Mouse (Mus musculus): ENCODE results near the gene Sox13.

Sox13 gene

DNA sequence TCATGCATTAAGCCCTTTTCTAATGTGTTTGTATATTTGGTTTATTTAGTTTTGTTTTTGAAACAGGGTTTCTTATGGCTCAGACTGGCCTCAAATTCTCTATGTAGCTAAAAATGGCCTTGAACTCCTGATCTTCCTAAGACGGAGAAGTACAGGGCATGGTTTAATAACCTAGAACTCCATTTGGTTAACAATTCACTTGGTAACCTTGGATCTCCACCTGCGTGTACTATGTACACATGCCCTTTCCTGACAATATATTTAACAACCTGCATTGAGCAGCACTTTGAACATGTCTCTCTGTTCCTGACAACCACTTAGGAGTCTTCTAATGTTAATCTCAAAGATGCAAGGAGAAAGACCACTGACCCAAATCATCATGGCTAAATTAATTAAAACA is 7.0 kb upstream of the Sox13 start:
- no peak for DNase-seq (ENCODE audit: low read depth, low spot score)

- DNase-seq (ENCODE audit: low read depth, low spot score): no peak
Measured at GRCm38 (mm10) chr1:133424547-133425140, 467 bp upstream of the Sox13 start.

DNA sequence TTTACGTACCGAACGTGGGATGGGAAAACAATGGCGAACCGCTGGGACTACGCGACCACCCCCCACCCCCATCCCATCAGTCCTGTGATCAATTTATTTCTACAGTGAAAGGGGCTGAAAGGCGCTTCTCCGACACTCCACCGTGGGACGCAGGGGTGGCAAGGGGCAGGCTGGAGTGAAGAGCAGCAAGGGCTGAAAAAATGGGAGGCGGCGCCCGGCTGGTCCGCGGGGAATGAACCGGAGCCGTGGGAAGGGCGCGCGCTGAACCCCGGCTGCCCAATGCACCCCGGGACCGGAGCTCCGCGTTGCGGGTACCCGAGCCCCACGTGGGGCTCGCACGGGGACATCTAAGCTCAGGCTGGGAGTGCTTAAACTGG is 1.0 kb downstream of the Sox13 start:
- DNase-seq (ENCODE audit: low read depth, low spot score): no peak

DNA sequence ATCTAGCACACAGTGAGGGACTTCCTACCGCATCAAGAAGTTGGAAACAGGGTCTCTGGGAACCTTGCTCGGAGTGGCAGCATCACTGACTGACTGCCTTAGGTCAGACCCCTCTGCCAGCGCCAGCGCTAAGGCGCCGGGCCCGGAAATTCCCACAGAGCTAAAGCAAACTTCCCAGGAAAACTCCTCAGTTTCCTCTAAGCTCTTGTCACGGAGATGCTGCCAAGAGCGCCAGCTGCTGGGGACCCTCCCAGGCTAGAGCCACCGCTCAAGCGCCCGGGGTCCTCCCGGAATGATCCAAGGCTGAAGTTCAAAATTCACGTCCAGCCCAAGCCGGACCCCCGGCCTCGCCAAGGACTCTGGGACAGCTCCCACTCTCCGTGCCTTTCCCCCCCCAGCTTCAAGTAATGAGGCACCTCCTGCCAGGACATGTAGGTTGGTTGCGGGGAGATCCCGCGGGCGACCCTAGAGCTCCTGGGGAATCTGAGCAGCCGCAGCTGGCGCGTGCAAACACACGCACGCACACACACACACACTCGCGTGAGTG is 1.5 kb downstream of the Sox13 start:
- DNase-seq (ENCODE audit: low read depth, low spot score): no peak

- DNase-seq (ENCODE audit: low read depth, low spot score): no peak
Measured at GRCm38 (mm10) chr1:133421975-133422570, 2.1 kb downstream of the Sox13 start.

DNA sequence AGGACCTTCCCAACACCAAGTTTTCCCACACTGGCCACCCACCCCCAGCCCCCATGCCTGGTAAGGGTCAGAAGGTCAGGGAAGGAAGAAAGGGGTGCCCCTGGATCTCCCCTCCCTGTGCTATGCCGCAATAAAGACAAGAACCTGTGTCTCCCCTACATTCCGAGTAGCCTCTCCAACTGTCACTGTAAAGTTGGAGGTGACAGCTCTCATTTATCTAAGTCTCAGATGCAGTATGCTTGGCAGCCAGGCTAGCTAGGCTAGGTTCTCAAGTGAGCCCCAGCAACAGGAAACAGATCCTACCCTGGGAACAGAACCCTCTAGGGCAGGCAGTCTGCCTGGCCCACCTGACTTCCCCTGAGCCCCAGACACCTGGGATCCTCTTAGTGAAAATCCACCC is 3.1 kb downstream of the Sox13 start:
- DNase-seq (ENCODE audit: low read depth, low spot score): no peak

DNA sequence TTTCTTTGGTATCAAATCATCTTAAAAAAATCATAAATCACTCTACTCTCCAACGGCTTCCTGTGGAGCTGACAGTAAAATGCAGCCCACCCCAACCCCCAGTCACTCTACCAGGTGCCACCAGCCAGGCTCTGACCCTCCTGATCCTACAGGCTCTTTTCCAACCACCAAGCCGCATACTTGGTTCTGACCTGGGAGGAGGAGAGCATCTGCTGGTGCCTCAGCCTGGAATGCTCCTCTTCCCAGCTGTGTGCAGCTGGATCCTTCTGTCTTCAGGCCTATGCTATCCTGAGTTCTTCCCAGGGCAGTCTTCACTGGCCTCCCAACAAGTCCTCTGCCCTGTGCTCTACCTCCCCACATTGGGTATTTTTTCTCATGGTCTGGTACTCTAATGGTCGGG is 3.7 kb downstream of the Sox13 start:
- DNase-seq (ENCODE audit: low read depth, low spot score): no peak

GRCm38 (mm10) chr1:133419178-133419834 is 4.9 kb downstream of the Sox13 start:
- no peak for DNase-seq (ENCODE audit: low read depth, low spot score)

GRCm38 (mm10) chr1:133418164-133418800 is 5.9 kb downstream of the Sox13 start:
- DNase-seq (ENCODE audit: low read depth, low spot score): no peak

GRCm38 (mm10) chr1:133417539-133417938 is 6.6 kb downstream of the Sox13 start:
- no peak for DNase-seq (ENCODE audit: low read depth, low spot score)

- DNase-seq (ENCODE audit: low read depth, low spot score): no peak
Measured at GRCm38 (mm10) chr1:133417113-133417512, 7.1 kb downstream of the Sox13 start.

DNA sequence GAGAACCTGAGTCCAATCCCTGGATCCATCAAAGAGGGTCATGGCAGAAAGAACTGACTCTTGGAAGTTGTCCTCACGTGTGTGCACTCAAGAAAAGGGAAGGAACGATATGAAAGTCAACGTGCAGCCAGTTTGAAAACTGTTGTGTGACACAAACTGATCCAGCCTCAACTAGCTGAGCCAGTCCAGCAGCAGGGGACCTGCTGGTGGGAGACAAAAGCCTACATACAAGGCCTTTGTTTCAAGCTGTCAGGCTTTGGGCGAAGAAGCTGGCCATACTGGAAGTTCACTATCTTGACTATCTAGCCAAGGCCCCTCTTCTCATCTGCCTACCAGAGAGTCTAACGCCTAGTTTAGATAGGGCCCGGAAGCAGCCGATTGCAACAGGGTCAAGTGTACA is 7.7 kb downstream of the Sox13 start:
- no peak for DNase-seq (ENCODE audit: low read depth, low spot score)

GRCm38 (mm10) chr1:133415505-133415904 is 8.7 kb downstream of the Sox13 start:
- no peak for DNase-seq (ENCODE audit: low read depth, low spot score)

DNA sequence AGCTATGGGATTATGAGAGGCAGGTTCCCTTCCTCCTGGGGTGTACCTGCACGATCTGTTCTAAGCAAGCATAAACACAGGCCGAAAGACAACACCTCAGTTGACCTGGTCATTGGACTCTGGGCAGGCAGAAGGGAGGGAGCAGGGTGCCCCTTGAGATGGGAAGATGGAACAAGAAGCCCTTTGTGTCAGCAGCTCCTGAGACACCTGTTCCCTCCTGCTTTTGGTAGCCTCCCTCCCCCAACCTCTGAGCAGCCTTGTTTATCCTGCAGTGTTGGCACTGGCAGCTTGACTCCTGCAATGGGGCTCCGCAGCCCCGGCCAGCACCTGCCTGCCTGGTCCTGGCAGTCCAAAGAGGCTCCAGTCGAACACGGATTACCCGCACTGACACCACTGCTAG is 9.1 kb downstream of the Sox13 start:
- no peak for DNase-seq (ENCODE audit: low read depth, low spot score)

GRCm38 (mm10) chr1:133412941-133413340 is 11.2 kb downstream of the Sox13 start:
- no peak for DNase-seq (ENCODE audit: low read depth, low spot score)

DNA sequence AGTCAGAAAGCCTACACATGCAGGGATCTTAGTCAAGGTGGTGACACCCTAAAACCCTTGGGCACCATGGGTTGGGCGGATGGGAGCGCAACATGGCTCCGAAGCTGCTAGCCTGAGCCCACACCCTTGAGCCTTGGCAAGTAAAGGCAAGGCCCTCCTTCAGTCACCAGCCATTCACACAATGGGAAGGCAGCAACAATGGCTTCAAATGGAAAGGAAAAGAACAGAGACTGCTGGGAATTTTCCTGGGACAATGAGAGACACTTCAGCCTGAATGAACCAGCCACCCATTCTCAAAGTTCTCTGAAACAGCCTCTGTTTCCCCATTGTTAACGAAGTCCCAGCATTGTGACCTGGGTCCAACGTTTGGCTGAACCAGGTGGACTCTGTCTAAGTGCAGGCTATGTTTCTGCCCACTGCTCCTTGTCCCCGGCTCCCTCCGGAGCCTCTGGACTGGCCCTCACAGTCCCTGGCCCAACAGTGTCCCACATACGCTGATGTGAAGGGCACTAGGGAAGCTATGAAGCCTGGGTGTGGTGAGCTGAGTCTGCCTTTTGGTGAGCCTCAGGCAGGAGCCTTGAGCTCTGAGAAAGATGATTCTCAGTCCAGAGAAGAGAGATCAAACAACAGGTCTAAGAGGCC is 12.6 kb downstream of the Sox13 start:
- no peak for DNase-seq (ENCODE audit: low read depth, low spot score)

- DNase-seq (ENCODE audit: low read depth, low spot score): no peak
Measured at GRCm38 (mm10) chr1:133409786-133410185, 14.4 kb downstream of the Sox13 start.

DNA sequence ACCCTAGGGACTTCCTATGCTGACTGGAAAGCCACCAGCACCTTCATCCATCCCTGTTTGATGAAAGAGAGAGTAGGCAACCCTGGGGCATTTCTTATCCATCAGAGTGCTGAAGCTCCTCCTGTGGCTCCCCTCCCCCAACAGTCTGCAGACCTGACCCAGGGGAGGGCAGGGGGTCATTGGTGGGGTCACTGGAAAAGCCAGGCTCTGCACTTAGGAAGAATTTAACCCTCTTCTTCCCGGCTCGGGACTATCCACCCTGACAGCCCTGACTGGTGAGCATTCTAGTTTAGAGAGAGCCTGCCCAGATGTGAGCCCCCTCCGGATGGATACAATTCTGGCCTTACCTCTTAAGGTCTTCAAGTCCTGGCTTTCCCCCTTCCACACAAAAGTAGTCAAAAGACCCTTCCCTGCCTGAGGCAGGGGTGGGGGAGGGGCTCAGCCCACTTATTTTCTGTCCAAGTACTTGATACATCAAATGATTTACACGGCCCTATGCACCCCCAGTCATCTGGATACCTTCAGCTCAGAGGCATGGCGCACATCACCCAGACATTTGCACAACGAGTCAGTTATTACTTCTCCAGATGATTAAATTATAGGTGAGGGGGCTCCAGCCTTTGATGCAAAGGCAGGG is 15.2 kb downstream of the Sox13 start:
- DNase-seq (ENCODE audit: low read depth, low spot score): no peak

DNA sequence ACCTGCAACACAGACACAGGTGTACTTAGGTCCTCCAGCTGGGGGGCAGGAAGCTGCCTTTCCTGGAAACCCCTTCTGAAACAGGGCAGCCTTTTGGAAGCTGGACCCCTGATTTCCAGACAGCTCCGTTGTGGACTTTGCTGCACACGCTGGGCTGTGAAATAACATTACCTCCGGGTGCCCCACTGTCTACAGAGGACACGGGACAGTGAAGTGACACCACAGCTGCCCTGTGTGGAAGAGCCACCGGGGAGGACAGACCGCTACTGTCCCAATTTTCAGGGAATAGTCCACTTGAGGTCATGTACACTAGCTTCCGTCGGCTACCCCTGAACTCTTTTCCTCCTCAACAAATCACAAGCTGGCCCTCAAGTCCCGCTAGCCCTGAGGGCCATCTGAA is 15.9 kb downstream of the Sox13 start:
- no peak for DNase-seq (ENCODE audit: low read depth, low spot score)

DNA sequence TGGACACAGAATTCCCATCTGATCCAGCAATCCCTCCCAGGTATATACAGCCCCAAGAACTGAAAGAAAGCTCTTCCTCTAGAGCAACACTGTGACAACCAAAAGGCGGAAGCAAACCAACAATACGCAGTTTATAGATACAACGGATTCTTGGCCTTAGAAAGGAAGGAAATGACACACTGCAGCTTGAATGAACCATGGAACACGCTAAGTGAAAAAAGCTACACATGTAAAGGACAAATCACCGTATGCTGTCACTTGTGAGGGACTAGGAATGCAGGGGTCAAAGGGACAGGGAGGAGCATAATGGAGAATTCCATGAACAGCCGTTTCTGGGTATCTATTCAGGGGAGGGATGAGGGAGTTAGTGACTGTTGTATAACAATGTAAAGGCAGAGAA is 16.7 kb downstream of the Sox13 start:
- DNase-seq (ENCODE audit: low read depth, low spot score): no peak

DNA sequence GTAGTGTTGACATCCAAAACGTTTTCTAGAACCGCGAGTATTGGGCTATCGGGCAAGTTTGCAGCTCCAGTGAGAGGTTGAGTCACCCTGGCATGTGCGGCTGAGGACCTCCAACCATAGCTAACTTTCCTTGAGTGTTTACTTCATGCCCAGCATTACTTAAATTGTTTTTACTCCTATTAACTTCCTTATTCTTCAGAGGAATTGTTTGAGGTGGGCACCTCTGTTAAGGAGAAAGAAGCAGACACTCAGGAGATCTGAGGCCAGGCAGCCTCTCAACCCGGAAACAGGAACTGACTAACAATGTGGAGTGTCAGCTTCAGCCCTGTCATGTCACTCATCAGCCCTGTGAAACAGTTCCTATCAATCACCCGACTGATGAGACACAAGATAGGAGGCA is 17.6 kb downstream of the Sox13 start:
- DNase-seq (ENCODE audit: low read depth, low spot score): no peak

DNA sequence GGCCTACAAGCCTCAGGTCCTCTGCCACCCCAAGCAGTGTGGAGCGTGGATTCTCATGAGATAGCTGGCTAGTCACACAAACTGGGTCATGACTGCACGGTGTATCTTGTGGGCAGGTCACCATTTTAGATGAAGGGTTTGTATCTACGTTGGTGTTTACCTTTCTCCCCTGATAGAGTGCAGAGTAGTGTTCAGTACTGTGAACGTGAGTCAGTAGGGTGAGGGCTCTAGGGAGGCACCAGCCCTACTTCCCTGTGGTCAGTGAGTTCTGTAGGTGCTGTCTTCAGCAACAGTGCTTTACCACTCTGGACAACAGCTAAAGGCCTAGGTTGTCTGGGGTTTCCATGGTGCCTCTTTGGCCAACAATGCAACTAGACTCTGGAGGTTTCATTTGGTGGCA is 20.2 kb downstream of the Sox13 start:
- DNase-seq (ENCODE audit: low read depth, low spot score): no peak
